Mouse (Mus musculus): ENCODE measurements around the gene Dad1. TPM values are rescaled to one million over a fixed set of nuclear protein-coding genes. Genes with fewer than 3 reads are reported as not detected.

Dad1 gene
- total RNA-seq, 1 experiment = 174 TPM

DNA sequence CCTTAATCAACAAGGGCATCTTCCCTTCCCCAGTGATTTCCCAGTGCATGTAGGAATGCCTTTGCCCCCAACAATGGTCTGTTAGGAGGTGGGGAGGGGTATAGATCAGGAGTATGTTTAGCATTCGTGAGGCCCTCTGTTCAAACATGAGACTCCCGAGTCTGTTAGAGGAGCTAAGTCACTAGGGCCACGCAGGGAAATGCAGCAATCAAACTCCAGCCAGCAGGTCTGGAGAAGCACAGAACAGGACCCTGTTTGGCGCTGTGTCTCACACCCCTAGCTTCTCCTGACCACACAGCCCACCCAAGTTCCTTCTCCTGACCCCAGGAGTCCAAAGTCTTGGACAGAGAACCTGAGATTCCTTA is 62.9 kb downstream of the Dad1 start:
- H3K4me1 ChIP-seq (ENCODE audit: control insufficient read depth in 2 of 2, insufficient read depth in 2 of 2, low read length in 2 of 2, poor library complexity in 1 of 2) = no peaks in the 10 kb centered on the region
- no peak overlapping the region for H3K9ac ChIP-seq (ENCODE audit: insufficient read depth, low read depth, low read length, poor library complexity, severe bottlenecking)
- no peak overlapping the region for H3K4me3 ChIP-seq (ENCODE audit: insufficient read depth in 1 of 2, low read depth in 1 of 2, low read length in 2 of 2, poor library complexity in 1 of 2, severe bottlenecking in 1 of 2)
- H3K9me3 ChIP-seq (ENCODE audit: control insufficient read depth, insufficient read depth, low read depth, low read length) = no peaks in the 10 kb centered on the region
- no peak overlapping the region for H3K27ac ChIP-seq (ENCODE audit: insufficient read depth, low read depth, low read length, poor library complexity, severe bottlenecking)
- H3K36me3 ChIP-seq (ENCODE audit: control insufficient read depth, insufficient read depth, low read length, poor library complexity, severe bottlenecking) = no peaks in the 10 kb centered on the region
- no peak for TF ChIP-seq ZNF384 (IDR thresholded peaks at IDR 0.05; ENCODE audit: low read depth, low read length)
- in situ Hi-C loops (cut with MboI; ENCODE audit: low sequenced_read_pairs in 2 of 2, unreplicated experiment in 2 of 2) = no loop called here
- DNase-seq (ENCODE audit: low read depth, low spot score) = no peak

DNA sequence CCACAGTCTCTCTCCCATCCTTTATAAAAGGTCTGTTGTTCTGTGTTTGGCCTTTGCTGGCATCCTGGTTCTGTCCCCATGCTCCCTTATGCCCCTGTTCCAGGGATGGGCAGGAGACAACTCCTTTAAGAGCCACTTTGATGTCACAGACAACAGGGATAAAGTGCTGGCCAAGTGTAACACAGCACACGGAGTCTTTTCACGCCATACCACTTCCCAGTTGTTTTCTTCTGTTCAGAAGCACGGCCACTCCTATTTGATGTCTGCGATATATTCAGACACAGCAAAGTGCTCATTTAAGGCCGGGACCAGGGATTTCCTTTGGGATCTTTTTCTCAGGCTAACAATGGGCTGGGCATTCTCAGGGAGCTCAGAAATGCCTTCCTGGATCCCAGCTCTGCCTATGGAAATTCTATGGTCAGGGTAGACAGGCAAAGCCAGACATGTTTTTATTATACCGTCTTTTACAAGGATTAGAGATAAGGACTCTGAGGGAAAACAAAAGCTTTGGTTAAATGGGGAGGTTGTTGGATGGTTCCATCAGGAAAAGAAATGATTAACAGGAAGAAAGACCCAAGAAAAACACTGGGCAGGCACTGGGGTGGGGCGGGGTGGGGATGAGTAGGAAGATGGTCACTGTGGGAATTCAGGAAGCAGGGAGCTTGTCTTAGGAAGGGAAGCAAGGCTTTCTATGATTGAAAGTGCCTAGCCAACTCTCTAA is 63.4 kb downstream of the Dad1 start:
- Histone ChIP-seq H3K4me1 (ENCODE audit: control insufficient read depth in 2 of 2, insufficient read depth in 2 of 2, low read length in 2 of 2, poor library complexity in 1 of 2) (no peaks in the 10 kb centered on the region), H3K9me3 (ENCODE audit: control insufficient read depth, insufficient read depth, low read depth, low read length) (no peaks in the 10 kb centered on the region), H3K36me3 (ENCODE audit: control insufficient read depth, insufficient read depth, low read length, poor library complexity, severe bottlenecking) (no peaks in the 10 kb centered on the region), H3K9ac (ENCODE audit: insufficient read depth, low read depth, low read length, poor library complexity, severe bottlenecking) (no peak overlapping the region), H3K27ac (ENCODE audit: insufficient read depth, low read depth, low read length, poor library complexity, severe bottlenecking) (no peak overlapping the region), H3K4me3 (ENCODE audit: insufficient read depth in 1 of 2, low read depth in 1 of 2, low read length in 2 of 2, poor library complexity in 1 of 2, severe bottlenecking in 1 of 2) (no peak overlapping the region)
- in situ Hi-C loops (cut with MboI; ENCODE audit: low sequenced_read_pairs in 2 of 2, unreplicated experiment in 2 of 2) = no loop called here
- DNase-seq (ENCODE audit: low read depth, low spot score) = no peak
- TF ChIP-seq CHD2 (IDR thresholded peaks at IDR 0.05; ENCODE audit: low read depth, low read length) (no peak), MAFK (IDR thresholded peaks at IDR 0.05; ENCODE audit: insufficient read depth, low read depth, low read length) (no peak), ZC3H11A (IDR thresholded peaks at IDR 0.05; ENCODE audit: borderline replicate concordance, low read depth, low read length) (no peak), ZNF384 (IDR thresholded peaks at IDR 0.05; ENCODE audit: low read depth, low read length) (no peak), HCFC1 (IDR thresholded peaks at IDR 0.05; ENCODE audit: borderline replicate concordance, insufficient read depth, low read length) (no peak)

DNA sequence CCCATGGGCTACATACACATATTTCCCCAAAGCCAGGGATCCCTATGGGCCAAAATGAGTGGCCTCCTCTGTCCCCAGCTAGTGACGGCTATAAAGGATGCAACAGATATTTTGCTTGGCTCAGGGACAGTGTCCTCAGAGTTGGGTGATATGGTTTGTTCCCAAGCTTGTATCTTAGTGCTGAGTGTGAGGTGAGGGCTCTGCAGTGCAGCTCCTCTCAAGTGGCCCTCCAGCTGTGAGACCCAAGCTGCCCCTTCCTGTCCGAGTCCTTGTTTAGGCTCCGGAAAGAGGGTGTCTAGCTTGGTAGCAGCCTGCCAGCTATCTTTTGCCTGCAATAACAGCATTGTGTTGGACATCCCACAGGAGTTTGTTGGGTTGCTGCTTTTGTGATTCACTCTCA is 64.6 kb downstream of the Dad1 start:
- H3K4me3 ChIP-seq (ENCODE audit: insufficient read depth in 1 of 2, low read depth in 1 of 2, low read length in 2 of 2, poor library complexity in 1 of 2, severe bottlenecking in 1 of 2) = no peak overlapping the region
- no peaks in the 10 kb centered on the region for H3K4me1 ChIP-seq (ENCODE audit: control insufficient read depth in 2 of 2, insufficient read depth in 2 of 2, low read length in 2 of 2, poor library complexity in 1 of 2)
- DNase-seq (ENCODE audit: low read depth, low spot score) = no peak
- no peaks in the 10 kb centered on the region for H3K36me3 ChIP-seq (ENCODE audit: control insufficient read depth, insufficient read depth, low read length, poor library complexity, severe bottlenecking)
- TF ChIP-seq ZC3H11A (IDR thresholded peaks at IDR 0.05; ENCODE audit: borderline replicate concordance, low read depth, low read length) = no peak
- in situ Hi-C loops (cut with MboI; ENCODE audit: low sequenced_read_pairs in 2 of 2, unreplicated experiment in 2 of 2) = no loop called here
- H3K9me3 ChIP-seq (ENCODE audit: control insufficient read depth, insufficient read depth, low read depth, low read length) = no peaks in the 10 kb centered on the region
- H3K9ac ChIP-seq (ENCODE audit: insufficient read depth, low read depth, low read length, poor library complexity, severe bottlenecking) = no peak overlapping the region
- no peak overlapping the region for H3K27ac ChIP-seq (ENCODE audit: insufficient read depth, low read depth, low read length, poor library complexity, severe bottlenecking)

DNA sequence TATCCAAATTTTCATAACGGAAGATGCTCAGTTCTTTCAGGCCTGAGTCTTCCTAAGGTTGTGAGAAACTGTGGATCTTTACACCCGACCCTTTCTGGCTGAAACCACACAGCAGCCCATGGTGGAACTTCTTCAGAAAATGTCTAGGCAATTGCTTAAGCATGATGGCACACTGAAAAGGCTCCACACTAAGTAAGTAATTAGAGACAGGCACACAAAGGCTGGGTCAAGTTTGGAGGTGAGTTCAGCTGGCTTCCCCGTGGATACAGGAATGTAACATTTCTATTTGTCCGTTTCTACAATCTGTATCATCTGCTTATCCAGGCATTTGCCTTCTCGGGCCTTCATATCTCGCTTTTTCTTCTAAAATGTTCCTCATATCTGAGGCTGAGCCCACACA is 66.7 kb downstream of the Dad1 start:
- TF ChIP-seq ZC3H11A (IDR thresholded peaks at IDR 0.05; ENCODE audit: borderline replicate concordance, low read depth, low read length) = no peak
- no peak for DNase-seq (ENCODE audit: low read depth, low spot score)
- H3K27ac ChIP-seq (ENCODE audit: insufficient read depth, low read depth, low read length, poor library complexity, severe bottlenecking) = no peak overlapping the region
- no peaks in the 10 kb centered on the region for H3K4me1 ChIP-seq (ENCODE audit: control insufficient read depth in 2 of 2, insufficient read depth in 2 of 2, low read length in 2 of 2, poor library complexity in 1 of 2)
- H3K9ac ChIP-seq (ENCODE audit: insufficient read depth, low read depth, low read length, poor library complexity, severe bottlenecking) = no peak overlapping the region
- no peaks in the 10 kb centered on the region for H3K36me3 ChIP-seq (ENCODE audit: control insufficient read depth, insufficient read depth, low read length, poor library complexity, severe bottlenecking)
- H3K9me3 ChIP-seq (ENCODE audit: control insufficient read depth, insufficient read depth, low read depth, low read length) = no peaks in the 10 kb centered on the region
- in situ Hi-C loops (cut with MboI; ENCODE audit: low sequenced_read_pairs in 2 of 2, unreplicated experiment in 2 of 2) = no loop called here
- no peak overlapping the region for H3K4me3 ChIP-seq (ENCODE audit: insufficient read depth in 1 of 2, low read depth in 1 of 2, low read length in 2 of 2, poor library complexity in 1 of 2, severe bottlenecking in 1 of 2)

Other genes with a start within 250 kb of the Dad1 start
- gene Abhd4, start 84 bp upstream of the Dad1 start, total RNA-seq (2012; rRNA removed) = 17.6 and 26.3 TPM in 2 replicates
- gene Olfr49, start 30.8 kb upstream of the Dad1 start, total RNA-seq (2012; rRNA removed) = not detected in 2 replicates
- 28.7 and 62.5 TPM in 2 replicates for gene Oxa1l, start 106.7 kb upstream of the Dad1 start, total RNA-seq (2012; rRNA removed)
- gene Slc7a7, start 163.7 kb upstream of the Dad1 start, total RNA-seq (2012; rRNA removed) = 93.1 and 310 TPM in 2 replicates
- gene Mrpl52, start 172.8 kb upstream of the Dad1 start, total RNA-seq (2012; rRNA removed) = 137 and 272 TPM in 2 replicates
- gene Mmp14, start 177.5 kb upstream of the Dad1 start, total RNA-seq (2012; rRNA removed) = 29.8 and 67.3 TPM in 2 replicates
- 20.8 and 48.1 TPM in 2 replicates for gene Lrp10, start 210.0 kb upstream of the Dad1 start, total RNA-seq (2012; rRNA removed)
- gene Rem2, start 222.0 kb upstream of the Dad1 start, total RNA-seq (2012; rRNA removed) = 0.85 and 1.4 TPM in 2 replicates

Data from ES-E14 (cell line).